Mouse (Mus musculus): Measurements from ENCODE around the gene Fbrsl1.

The Fbrsl1 gene

GRCm38 (mm10) chr5:110415806-110416700 is 32.2 kb downstream of the Fbrsl1 start:
- in situ Hi-C loops (cut with MboI, MseI): no loop called here

GRCm38 (mm10) chr5:110415022-110415421 is 33.3 kb downstream of the Fbrsl1 start:
- in situ Hi-C loops (cut with MboI, MseI): no loop called here

GRCm38 (mm10) chr5:110413018-110413417 is 35.3 kb downstream of the Fbrsl1 start:
- in situ Hi-C loops (cut with MboI, MseI): no loop called here

GRCm38 (mm10) chr5:110410386-110410785 is 37.9 kb downstream of the Fbrsl1 start:
- in situ Hi-C loops (cut with MboI, MseI): no loop called here

- in situ Hi-C loops (cut with MboI, MseI): no loop called here
These were observed 39.3 kb downstream of the Fbrsl1 start for GRCm38 (mm10) chr5:110408967-110409366.

- in situ Hi-C loops (cut with MboI, MseI): no loop called here
These were observed 42.1 kb downstream of the Fbrsl1 start for GRCm38 (mm10) chr5:110406065-110406714.

GRCm38 (mm10) chr5:110403931-110404330 is 44.4 kb downstream of the Fbrsl1 start:
- in situ Hi-C loops (cut with MboI, MseI): no loop called here

GRCm38 (mm10) chr5:110402557-110402956 is 45.7 kb downstream of the Fbrsl1 start:
- in situ Hi-C loops (cut with MboI, MseI): no loop called here

GRCm38 (mm10) chr5:110401101-110401500 is 47.2 kb downstream of the Fbrsl1 start:
- in situ Hi-C loops (cut with MboI, MseI): no loop called here

- in situ Hi-C loops (cut with MboI, MseI): loop anchor here (10.0 kb wide), 1 partner anchor 1310 kb away; no protein-coding TSS in a partner anchor
These were observed 53.2 kb downstream of the Fbrsl1 start for GRCm38 (mm10) chr5:110395006-110395661.

GRCm38 (mm10) chr5:110392727-110393126 is 55.6 kb downstream of the Fbrsl1 start:
- in situ Hi-C loops (cut with MboI, MseI): loop anchor here (10.0 kb wide), 1 partner anchor 1312 kb away; no protein-coding TSS in a partner anchor

- in situ Hi-C loops (cut with MboI, MseI): loop anchor here (10.0 kb wide), 1 partner anchor 1314 kb away; no protein-coding TSS in a partner anchor
These were observed 57.7 kb downstream of the Fbrsl1 start for GRCm38 (mm10) chr5:110390631-110391030.

GRCm38 (mm10) chr5:110387332-110387731 is 61.0 kb downstream of the Fbrsl1 start:
- in situ Hi-C loops (cut with MboI, MseI): no loop called here

- in situ Hi-C loops (cut with MboI, MseI): no loop called here
These were observed 61.7 kb downstream of the Fbrsl1 start for GRCm38 (mm10) chr5:110386371-110387330.

- in situ Hi-C loops (cut with MboI, MseI): no loop called here
These were observed 63.0 kb downstream of the Fbrsl1 start for GRCm38 (mm10) chr5:110385263-110385662.

GRCm38 (mm10) chr5:110384491-110384890 is 63.8 kb downstream of the Fbrsl1 start:
- in situ Hi-C loops (cut with MboI, MseI): no loop called here

- in situ Hi-C loops (cut with MboI, MseI): no loop called here
These were observed 68.5 kb downstream of the Fbrsl1 start for GRCm38 (mm10) chr5:110379823-110380222.

- in situ Hi-C loops (cut with MboI, MseI): no loop called here
These were observed 69.2 kb downstream of the Fbrsl1 start for GRCm38 (mm10) chr5:110379086-110379485.

GRCm38 (mm10) chr5:110378181-110378583 is 70.1 kb downstream of the Fbrsl1 start:
- in situ Hi-C loops (cut with MboI, MseI): no loop called here

- in situ Hi-C loops (cut with MboI, MseI): no loop called here
These were observed 71.4 kb downstream of the Fbrsl1 start for GRCm38 (mm10) chr5:110376802-110377433.
